Mouse (Mus musculus) cerebellum, postnatal 14 days (tissue): Measurements from ENCODE around the gene Rab36.
A peak's percentile ranks its signal among the peaks of the same experiment; 100 is the strongest.

Source experiments
- DNase-seq, 2 experiments: peaks; one replicate each; pipeline ENCODE4 v3.0.0; 2021; ENCODE audit warnings: mixed read lengths in 2 of 2

The Rab36 gene

DNA sequence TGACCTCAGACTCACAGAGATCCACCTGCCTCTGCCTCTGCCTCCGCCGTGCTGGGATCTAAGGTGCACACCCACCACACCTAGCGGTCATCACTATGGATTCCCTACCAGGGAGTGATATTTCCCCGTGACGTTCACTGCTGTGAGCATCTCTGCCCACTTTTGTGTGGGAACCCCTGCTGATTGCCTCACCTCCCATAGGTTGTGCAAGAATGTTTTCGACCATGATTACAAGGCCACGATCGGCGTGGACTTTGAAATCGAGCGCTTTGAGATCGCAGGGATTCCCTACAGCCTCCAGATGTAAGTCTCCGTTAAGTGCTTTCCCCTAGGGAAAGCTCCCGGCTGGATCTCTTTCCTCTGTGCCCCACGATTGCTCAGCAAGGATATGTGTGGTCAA lies 9.0 kb downstream of the Rab36 start:
- DNase-seq: no peak

- DNase-seq: peak; percentile 47 to 60
Observed at GRCm38 (mm10) chr10:75048711-75049110, 11.9 kb downstream of the Rab36 start.

GRCm38 (mm10) chr10:75051364-75052074 lies 14.7 kb downstream of the Rab36 start:
- peak; percentile 58 to 61 for DNase-seq

DNA sequence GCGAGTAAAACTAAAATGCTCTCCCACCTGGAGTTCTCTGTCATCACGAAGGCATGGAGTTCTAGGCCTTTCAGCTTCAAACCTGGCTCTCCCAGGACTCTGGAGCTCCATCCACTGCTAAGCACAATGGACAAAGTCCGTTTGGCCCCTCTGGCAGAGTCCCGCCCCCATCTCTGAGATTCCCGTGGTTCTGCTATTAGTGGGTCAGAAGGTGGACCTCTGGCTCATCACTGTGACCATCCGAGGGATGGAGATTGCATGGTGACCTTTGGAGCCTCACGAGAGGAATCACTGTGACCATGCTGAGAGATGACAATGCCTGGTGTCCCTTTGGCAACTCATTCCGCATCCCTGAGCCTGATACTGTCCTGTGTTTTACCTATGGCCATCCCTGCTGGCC lies 16.0 kb downstream of the Rab36 start:
- no peak for DNase-seq

DNA sequence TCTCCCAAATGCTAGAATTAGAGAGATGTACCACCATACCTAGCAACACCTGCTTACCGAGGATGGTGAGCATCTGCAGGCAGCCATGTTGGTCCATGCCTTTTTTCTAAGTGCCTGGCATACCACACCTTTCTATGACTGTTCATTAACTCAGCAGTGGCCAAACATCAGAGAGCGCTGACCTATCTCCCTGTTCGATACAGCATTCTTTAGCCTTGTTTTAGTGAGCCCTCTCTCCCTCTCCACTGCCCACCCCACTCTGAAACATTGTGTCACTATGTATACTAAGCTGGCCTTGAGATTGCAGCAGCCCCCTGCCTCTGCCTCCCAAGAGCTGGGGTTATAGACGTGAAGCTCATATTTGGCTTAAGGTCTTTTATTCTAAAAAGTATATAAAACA lies 16.8 kb downstream of the Rab36 start:
- no peak for DNase-seq

DNA sequence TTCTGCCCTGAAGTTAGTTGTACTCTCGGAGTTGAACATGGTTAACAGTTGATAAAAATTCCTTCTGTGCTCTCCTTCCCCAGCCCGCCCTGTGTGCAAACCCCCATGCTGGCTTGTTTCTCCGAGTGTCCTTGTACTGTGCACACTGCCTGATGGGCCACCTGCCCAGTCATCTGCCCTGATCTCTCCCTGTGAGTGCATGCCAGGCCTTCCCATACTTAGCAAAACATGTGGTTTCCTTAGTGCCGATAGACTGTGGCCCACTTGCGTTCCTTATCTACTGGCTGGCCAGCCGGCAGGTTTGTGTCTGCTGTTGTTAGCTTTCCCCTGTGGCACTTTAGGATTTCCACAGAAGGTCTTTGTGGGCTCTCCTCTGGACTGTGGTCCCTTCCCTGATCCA lies 17.3 kb downstream of the Rab36 start:
- peak in 1 of 2 experiments; percentile 51 for DNase-seq

- DNase-seq: no peak
Observed at GRCm38 (mm10) chr10:75055672-75056071, 18.8 kb downstream of the Rab36 start.

- peak in 1 of 2 experiments; percentile 27 for DNase-seq
Observed at GRCm38 (mm10) chr10:75056255-75056654, 19.4 kb downstream of the Rab36 start.

GRCm38 (mm10) chr10:75058336-75058735 lies 21.5 kb downstream of the Rab36 start:
- DNase-seq: no peak

- no peak for DNase-seq
Observed at GRCm38 (mm10) chr10:75058761-75059395, 22.0 kb downstream of the Rab36 start.

DNA sequence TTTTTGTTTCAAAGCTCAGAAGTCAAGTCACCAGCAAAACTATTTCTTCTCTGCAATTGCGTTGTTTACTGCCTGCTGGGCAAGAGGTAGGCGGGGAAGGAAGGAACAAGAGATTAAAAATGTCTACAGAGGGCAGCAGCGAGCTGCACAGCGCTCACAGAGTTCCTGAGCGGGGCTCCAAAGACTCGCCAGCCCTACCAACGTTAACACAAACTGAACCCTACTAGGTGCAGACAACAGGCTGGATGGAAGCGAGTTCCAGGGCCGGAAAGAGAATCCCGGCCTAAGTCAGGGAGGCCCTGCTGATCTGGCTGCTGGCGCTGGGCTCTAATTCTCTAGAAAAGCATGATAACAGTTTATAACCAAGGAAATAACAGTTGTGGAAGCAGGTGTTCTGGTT lies 22.5 kb downstream of the Rab36 start:
- peak; percentile 83 to 85 for DNase-seq

- peak; percentile 84 to 88 for DNase-seq
Observed at GRCm38 (mm10) chr10:75060217-75060842, 23.5 kb downstream of the Rab36 start, which contains the start of gene Bcr. Gene Bcr (plus strand): TSS chr10:75060592.

GRCm38 (mm10) chr10:75060843-75061235 lies 24.0 kb downstream of the Rab36 start:
- DNase-seq: peak; percentile 59 to 63

DNA sequence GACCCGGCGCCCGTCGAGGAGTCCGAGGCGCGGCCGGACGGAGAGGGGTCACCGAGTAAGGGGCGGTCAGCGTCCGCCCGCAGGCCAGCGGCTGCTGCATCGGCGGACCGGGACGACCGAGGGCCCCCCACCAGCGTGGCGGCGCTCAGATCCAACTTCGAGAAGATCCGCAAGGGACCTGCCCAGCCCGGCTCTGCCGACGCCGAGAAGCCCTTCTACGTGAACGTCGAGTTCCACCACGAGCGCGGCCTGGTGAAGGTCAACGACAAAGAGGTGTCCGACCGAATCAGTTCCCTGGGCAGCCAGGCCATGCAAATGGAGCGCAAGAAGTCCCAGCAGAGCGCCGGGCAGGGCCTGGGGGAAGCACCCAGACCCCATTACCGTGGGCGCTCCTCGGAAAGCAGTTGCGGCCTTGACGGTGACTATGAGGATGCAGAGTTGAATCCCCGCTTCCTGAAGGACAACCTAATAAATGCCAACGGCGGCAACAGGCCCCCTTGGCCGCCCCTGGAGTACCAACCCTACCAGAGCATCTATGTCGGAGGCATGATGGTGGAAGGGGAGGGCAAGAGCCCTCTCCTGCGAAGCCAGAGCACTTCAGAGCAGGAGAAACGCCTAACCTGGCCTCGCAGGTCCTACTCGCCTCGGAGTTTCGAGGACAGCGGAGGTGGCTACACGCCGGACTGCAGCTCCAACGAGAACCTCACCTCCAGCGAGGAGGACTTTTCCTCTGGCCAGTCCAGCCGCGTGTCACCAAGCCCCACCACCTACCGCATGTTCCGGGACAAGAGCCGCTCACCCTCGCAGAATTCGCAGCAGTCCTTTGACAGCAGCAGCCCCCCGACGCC lies 24.7 kb downstream of the Rab36 start:
- DNase-seq: peak; percentile 52

DNA sequence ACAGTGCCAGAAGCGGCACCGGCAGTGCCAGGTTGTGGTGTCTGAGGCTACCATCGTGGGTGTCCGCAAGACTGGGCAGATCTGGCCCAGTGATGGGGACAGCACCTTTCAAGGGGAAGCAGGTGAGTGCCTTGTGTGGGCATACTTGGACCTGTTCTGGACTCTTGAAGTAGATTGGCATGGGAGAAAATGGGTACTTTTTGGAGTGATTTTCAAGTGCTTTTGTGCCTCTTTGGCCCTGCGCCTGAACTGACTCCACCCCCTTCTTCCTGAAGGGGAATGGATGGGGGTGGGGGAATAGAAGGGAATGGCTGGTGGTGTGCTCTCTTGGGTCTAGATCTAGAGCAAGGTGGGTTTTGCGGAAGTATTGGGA lies 25.3 kb downstream of the Rab36 start:
- peak; percentile 44 to 46 for DNase-seq

DNA sequence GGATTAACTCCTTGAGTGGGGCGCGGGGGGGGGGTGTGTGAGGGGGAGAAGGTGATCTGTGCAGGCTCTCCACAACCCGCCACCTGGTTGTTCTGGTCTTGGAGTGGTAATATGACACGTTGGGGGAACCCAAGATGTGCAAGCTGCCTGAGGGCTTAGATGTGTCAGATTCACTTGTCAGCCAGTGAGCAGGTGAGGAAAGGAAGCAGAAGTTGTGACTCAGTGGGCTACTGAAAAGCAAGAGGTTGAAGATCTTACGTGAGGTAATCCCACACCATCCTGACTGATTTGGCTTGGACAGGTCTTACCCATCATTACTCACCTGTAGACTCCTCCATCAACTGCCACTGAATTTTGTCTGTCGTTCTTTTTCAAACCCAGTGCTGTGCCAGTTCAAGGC lies 25.8 kb downstream of the Rab36 start:
- DNase-seq: no peak

GRCm38 (mm10) chr10:75063301-75063965 lies 26.6 kb downstream of the Rab36 start:
- DNase-seq: peak in 1 of 2 experiments; percentile 21

DNA sequence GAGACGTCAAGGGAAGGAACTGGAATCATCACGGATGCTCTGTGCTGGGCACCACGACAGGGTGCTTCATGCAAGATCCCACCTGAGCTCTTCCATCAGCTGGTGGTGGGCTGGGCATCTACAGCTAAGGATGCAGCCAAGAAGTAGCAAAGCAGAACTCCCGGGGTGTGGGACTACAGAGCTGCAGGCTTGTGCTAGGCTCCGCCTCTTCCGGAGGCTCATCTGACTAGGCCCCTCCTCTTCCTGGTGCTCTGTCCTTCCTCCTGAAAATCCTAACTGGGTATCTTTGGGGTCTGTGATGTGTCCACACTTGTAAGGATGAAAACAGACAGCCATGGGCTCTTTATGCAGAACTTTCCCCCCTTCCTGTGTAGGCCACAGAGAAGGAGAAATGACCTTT lies 28.8 kb downstream of the Rab36 start:
- DNase-seq: no peak

DNA sequence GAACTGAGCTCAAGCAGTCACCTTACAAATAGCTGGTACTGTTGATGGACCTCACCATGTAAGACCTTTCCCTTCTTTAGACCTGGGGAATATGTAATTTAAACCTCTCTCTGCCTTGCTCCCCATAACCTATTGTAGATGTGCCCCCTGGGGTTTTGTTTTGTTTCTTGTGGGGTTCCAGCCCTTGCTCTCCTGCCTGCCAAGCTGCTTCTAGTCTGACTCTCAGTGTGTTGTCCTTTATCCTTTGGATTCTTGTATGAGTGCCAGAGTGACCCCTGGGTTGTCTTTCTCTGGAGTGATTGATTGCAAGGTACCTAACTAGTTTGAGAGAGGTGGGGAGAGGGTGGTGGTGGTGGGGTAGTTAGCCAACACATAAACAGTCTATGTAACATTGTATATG lies 30.6 kb downstream of the Rab36 start:
- no peak for DNase-seq

DNA sequence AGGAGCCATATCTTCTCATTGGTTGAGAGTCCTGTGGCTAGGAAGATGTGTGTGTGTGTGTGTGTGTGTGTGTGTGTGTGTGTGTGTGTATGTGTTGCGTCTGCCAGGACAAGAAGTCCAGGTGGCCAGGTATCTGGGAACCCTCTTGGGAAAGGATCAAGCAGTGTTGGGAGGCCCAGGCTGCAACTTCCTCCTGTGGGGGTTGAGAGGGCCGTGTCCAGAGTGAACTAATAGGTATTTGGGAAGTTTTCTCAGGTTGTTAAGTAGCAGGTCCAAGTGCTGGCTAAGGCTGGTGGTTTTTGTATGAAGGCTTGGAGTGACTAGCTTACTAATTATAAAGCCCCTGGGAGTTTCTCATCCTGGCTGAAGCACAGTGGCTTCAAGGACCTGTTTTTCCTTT lies 31.2 kb downstream of the Rab36 start:
- DNase-seq: no peak

DNA sequence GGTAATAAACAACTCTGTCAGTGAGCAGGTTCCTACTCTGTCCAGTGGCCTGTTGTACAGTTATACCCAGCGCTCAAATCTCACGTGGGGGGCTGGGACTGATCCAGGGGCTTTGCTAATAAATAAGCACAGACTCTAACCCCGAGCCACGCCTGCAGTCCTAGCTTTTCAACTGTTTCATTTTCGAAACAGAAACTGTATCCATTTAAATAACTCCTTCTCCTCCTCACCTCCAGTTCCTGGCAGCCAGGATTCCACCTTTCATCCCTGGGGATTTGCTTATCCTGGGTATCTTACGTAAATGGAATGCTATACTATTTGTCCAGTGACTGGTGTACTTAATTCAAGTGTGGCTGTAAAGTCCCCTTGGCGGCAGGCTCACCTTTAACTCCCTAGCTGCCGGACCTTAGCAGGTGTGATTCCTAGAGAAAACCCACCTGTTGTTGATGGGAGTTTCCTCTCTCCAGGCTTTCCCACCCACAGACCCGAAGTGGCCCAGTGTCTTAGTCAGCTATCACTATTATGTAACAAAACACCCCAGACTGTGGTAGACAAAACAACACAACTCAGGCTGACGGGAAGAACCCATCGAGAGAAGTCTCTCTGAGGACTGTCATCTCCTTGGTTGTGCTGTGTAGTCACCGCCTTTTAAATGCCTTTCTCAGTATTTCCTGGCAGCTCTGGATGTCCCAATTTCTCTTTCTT lies 31.9 kb downstream of the Rab36 start:
- no peak for DNase-seq
